Mouse (Mus musculus) cortical plate, adult 2 months (tissue): Measurements from ENCODE around the gene Gm17571.

Source experiments
- CTCF ChIP-seq: fragments of 200-500 bp; IDR thresholded peaks from 2 replicates; pipeline ENCODE4 v1.5.1; 2011; ENCODE audit warnings: mild to moderate bottlenecking, control low read depth, low read length; ENCODE audit not compliant: insufficient read depth; ENCODE audit errors: extremely low read depth
- POLR2A ChIP-seq: fragments of 200-500 bp; IDR thresholded peaks from 2 replicates; pipeline ENCODE4 v1.6.1; 2011; ENCODE audit warnings: mild to moderate bottlenecking, low read length, control low read depth; ENCODE audit not compliant: insufficient read depth; ENCODE audit errors: extremely low read depth

DNA sequence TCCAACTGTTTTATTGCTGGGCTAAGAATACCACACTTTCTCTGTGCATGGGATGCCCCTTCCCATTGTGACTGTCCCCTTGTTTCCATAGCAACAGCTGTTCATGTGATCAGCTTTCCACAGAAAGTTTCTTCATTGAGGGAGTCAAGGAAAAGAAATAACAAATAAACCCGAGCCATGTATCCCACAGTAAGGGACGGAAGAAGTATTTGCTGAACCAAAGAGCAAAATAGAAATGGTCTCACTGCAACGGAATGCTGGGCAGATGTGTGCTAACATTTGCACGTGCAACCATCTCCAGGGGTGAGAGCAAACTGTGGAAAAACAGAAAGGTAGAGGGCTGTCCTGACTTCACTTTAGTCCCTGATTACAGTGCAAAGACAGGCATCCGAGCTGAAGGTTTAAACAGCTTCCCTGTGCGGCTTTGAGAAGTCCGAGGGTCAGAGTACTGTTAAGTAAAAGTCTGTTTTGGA lies 8.1 kb upstream of the Gm17571 start:
- TF ChIP-seq CTCF (no peak), POLR2A (no peak)
